Mouse (Mus musculus) testis, postnatal 14 days (tissue): ENCODE measurements around the gene BB287469.
A peak's percentile ranks its signal among the peaks of the same experiment; 100 is the strongest.
"Not testable (repeated sequence)": the region's sequence is repeated elsewhere in the genome, so short reads cannot be mapped to it uniquely, and the experiment has no call there.

Experiments
- DNase-seq: peaks from one replicate; pipeline ENCODE4 v3.0.0; 2021; ENCODE audit warnings: low spot score

Gene BB287469

GRCm38 (mm10) chr12:87816277-87816676, at the start of gene BB287469:
Gene BB287469 (plus strand): TSS chr12:87816577.
- not testable (repeated sequence) for DNase-seq

- not testable (repeated sequence) for DNase-seq
Observed at GRCm38 (mm10) chr12:87775655-87776054, 40.7 kb upstream of the BB287469 start, which contains the start of gene Gm21319. Gene Gm21319 (minus strand): TSS chr12:87775755.

- DNase-seq: not testable (repeated sequence)
Observed at GRCm38 (mm10) chr12:87795212-87795611, 21.2 kb upstream of the BB287469 start, which contains the start of gene Gm21936. Gene Gm21936 (plus strand): TSS chr12:87795512.

GRCm38 (mm10) chr12:87797971-87798370, 18.4 kb upstream of the BB287469 start:
- DNase-seq: not testable (repeated sequence)

GRCm38 (mm10) chr12:87842239-87842638, 25.9 kb downstream of the BB287469 start, which contains the start of gene Gm2001:
Gene Gm2001 (minus strand): TSS chr12:87842339.
- not testable (repeated sequence) for DNase-seq

GRCm38 (mm10) chr12:87850657-87851056, 34.3 kb downstream of the BB287469 start:
- not testable (repeated sequence) for DNase-seq

GRCm38 (mm10) chr12:87856067-87856466, 39.7 kb downstream of the BB287469 start:
- DNase-seq: not testable (repeated sequence)

GRCm38 (mm10) chr12:87861740-87862692, 45.6 kb downstream of the BB287469 start:
- DNase-seq: peak; percentile 10

GRCm38 (mm10) chr12:87863638-87864037, 47.3 kb downstream of the BB287469 start:
- not testable (repeated sequence) for DNase-seq

GRCm38 (mm10) chr12:87864048-87864447, 47.7 kb downstream of the BB287469 start:
- DNase-seq: not testable (repeated sequence)
